Mouse (Mus musculus) limb, embryonic 13.5 days (tissue): ENCODE results near the gene Fam43b. TPM values are rescaled to one million over a fixed set of nuclear protein-coding genes. Genes with fewer than 3 reads are reported as not detected.

Experiments
- ATAC-seq: fragments of 200-750 bp; cut with Nextera tagmentation; 2 replicates; pipeline ENCODE4 v1.8.0; 2017; ENCODE audit warnings: low read depth, moderate number of reproducible peaks, moderate TSS enrichment; ENCODE audit not compliant: low FRiP score
- H3K27ac ChIP-seq: fragments of 300-500 bp; sonication (generic); 2 replicates; pipeline ENCODE4 v1.5.1; 2015; ENCODE audit warnings: inconsistent platforms, mild to moderate bottlenecking, moderate library complexity
- H3K27me3 ChIP-seq: fragments of 300-500 bp; sonication (generic); 2 replicates; pipeline ENCODE4 v1.6.1; 2015; ENCODE audit warnings: mild to moderate bottlenecking, inconsistent platforms
- H3K36me3 ChIP-seq: fragments of 300-500 bp; sonication (generic); 2 replicates; pipeline ENCODE4 v1.6.1; 2015; ENCODE audit warnings: inconsistent platforms, mild to moderate bottlenecking, moderate library complexity
- H3K4me1 ChIP-seq: fragments of 300-500 bp; sonication (generic); 2 replicates; pipeline ENCODE4 v1.6.1; 2015; ENCODE audit warnings: inconsistent platforms
- H3K4me2 ChIP-seq: fragments of 300-500 bp; sonication (generic); replicated peaks from 2 replicates; pipeline ENCODE4 v1.6.1; 2015; ENCODE audit warnings: inconsistent platforms, mild to moderate bottlenecking, moderate library complexity
- H3K4me3 ChIP-seq: fragments of 300-500 bp; sonication (generic); 2 replicates; pipeline ENCODE4 v1.5.1; 2015; ENCODE audit warnings: moderate library complexity, mild to moderate bottlenecking, inconsistent platforms
- H3K9ac ChIP-seq: fragments of 300-500 bp; sonication (generic); 2 replicates; pipeline ENCODE4 v1.6.1; 2015; ENCODE audit warnings: mild to moderate bottlenecking, inconsistent platforms
- H3K9me3 ChIP-seq: fragments of 300-500 bp; sonication (generic); 2 replicates; pipeline ENCODE4 v1.6.1; 2016; ENCODE audit warnings: inconsistent platforms
- WGBS: fragments of 180-500 bp; shearing (Covaris S2); methylation state at CpG from one replicate; pipeline ENCODE4 v1.1.7; 2015; 5-methylcytosine and 5-hydroxymethylcytosine counted together
- polyA plus RNA-seq: library from polyadenylated mRNA; unstranded; fragments of >200 nt; fragmentation: Nextera tagmentation; extraction: Ambion mirVana; gene quantifications from 2 replicates; pipeline ENCODE4 v1.2.1, GENCODE M21; 2015

The Fam43b gene
- polyA plus RNA-seq, 1 experiment from 2014 or later: not detected

GRCm38 (mm10) chr4:138380132-138380689 is 16.1 kb downstream of the Fam43b start:
- Histone ChIP-seq H3K27me3 (peaks cover 25% of the 10 kb centered on the region), H3K9me3 (no peaks in the 10 kb centered on the region), H3K4me1 (no peaks in the 10 kb centered on the region), H3K36me3 (no peaks in the 10 kb centered on the region), H3K4me3 (no peak overlapping the region), H3K4me2 (no peak overlapping the region), H3K27ac (no peak overlapping the region), H3K9ac (no peak overlapping the region)
- 62% methylated on average over 10 of the region's 10 CpGs for whole genome bisulfite sequencing
- no peak for ATAC-seq

- H3K9ac ChIP-seq: no peak overlapping the region
- no peak overlapping the region for H3K27ac ChIP-seq
- no peak for ATAC-seq
- WGBS: 60% methylated on average over 14 of the region's 14 CpGs
- H3K4me1 ChIP-seq: no peaks in the 10 kb centered on the region
- H3K4me2 ChIP-seq: no peak overlapping the region
- no peaks in the 10 kb centered on the region for H3K36me3 ChIP-seq
- no peak overlapping the region for H3K4me3 ChIP-seq
- H3K9me3 ChIP-seq: no peaks in the 10 kb centered on the region
- H3K27me3 ChIP-seq: peaks cover 23% of the 10 kb centered on the region
Measured at GRCm38 (mm10) chr4:138379091-138379840, 17.1 kb downstream of the Fam43b start.

GRCm38 (mm10) chr4:138377526-138377925 is 18.8 kb downstream of the Fam43b start:
- no peak overlapping the region for H3K4me3 ChIP-seq
- no peaks in the 10 kb centered on the region for H3K4me1 ChIP-seq
- H3K27ac ChIP-seq: no peak overlapping the region
- H3K9ac ChIP-seq: no peak overlapping the region
- no peaks in the 10 kb centered on the region for H3K36me3 ChIP-seq
- no peak overlapping the region for H3K4me2 ChIP-seq
- 40% methylated on average over 6 of the region's 6 CpGs for WGBS
- no peak for ATAC-seq
- peaks cover 22% of the 10 kb centered on the region for H3K27me3 ChIP-seq
- no peaks in the 10 kb centered on the region for H3K9me3 ChIP-seq

- no peak overlapping the region for H3K4me3 ChIP-seq
- no peak overlapping the region for H3K4me2 ChIP-seq
- ATAC-seq: no peak
- WGBS: 77% methylated on average over 3 of the region's 3 CpGs
- H3K27ac ChIP-seq: no peak overlapping the region
- H3K36me3 ChIP-seq: no peaks in the 10 kb centered on the region
- H3K4me1 ChIP-seq: no peaks in the 10 kb centered on the region
- H3K27me3 ChIP-seq: peaks cover 11% of the 10 kb centered on the region; the same call in 1 of the 2 replicates
- H3K9ac ChIP-seq: no peak overlapping the region
- no peaks in the 10 kb centered on the region for H3K9me3 ChIP-seq
Measured at GRCm38 (mm10) chr4:138375117-138375516, 21.2 kb downstream of the Fam43b start.

GRCm38 (mm10) chr4:138370996-138371516 is 25.3 kb downstream of the Fam43b start:
- WGBS: 76% methylated on average over 5 of the region's 5 CpGs
- Histone ChIP-seq H3K27ac (no peak overlapping the region), H3K36me3 (no peaks in the 10 kb centered on the region), H3K4me3 (no peak overlapping the region), H3K9ac (no peak overlapping the region), H3K9me3 (no peaks in the 10 kb centered on the region), H3K4me2 (no peak overlapping the region), H3K4me1 (peaks cover 17% of the 10 kb centered on the region), H3K27me3 (peaks cover 28% of the 10 kb centered on the region)
- ATAC-seq: no peak

GRCm38 (mm10) chr4:138368498-138369260 is 27.6 kb downstream of the Fam43b start:
- Histone ChIP-seq H3K9ac (no peak overlapping the region), H3K9me3 (no peaks in the 10 kb centered on the region), H3K4me3 (no peak overlapping the region), H3K4me1 (peaks cover 17% of the 10 kb centered on the region), H3K27ac (no peak overlapping the region), H3K4me2 (peak overlapping the region; percentile 69), H3K27me3 (peaks cover 31% of the 10 kb centered on the region), H3K36me3 (no peaks in the 10 kb centered on the region)
- 81% methylated on average over 12 of the region's 12 CpGs for WGBS
- no peak for ATAC-seq

- 5% methylated on average over 34 of the region's 34 CpGs for WGBS
- ATAC-seq: peak; percentile 74
- peak within 1 kb of the TSS; percentile 54 for H3K9ac ChIP-seq
Measured at GRCm38 (mm10) chr4:138367641-138368497, 28.5 kb downstream of the Fam43b start, which contains the start of gene Cda. Cda (minus strand) TSS chr4:138367992.

GRCm38 (mm10) chr4:138366561-138366960 is 29.8 kb downstream of the Fam43b start:
- peaks cover 38% of the 10 kb centered on the region for H3K27me3 ChIP-seq
- WGBS: 84% methylated on average over 2 of the region's 2 CpGs
- peaks cover 17% of the 10 kb centered on the region for H3K4me1 ChIP-seq
- no peak overlapping the region for H3K9ac ChIP-seq
- no peak overlapping the region for H3K4me2 ChIP-seq
- no peak for ATAC-seq
- no peak overlapping the region for H3K27ac ChIP-seq
- no peaks in the 10 kb centered on the region for H3K36me3 ChIP-seq
- H3K9me3 ChIP-seq: no peaks in the 10 kb centered on the region
- H3K4me3 ChIP-seq: no peak overlapping the region

More at GRCm38 (mm10) chr4:138367641-138368497, 28.5 kb downstream of the Fam43b start, which contains the start of gene Cda:
- Histone ChIP-seq H3K36me3 (no peaks in the 10 kb centered on the region), H3K4me1 (peaks cover 17% of the 10 kb centered on the region), H3K9me3 (no peaks in the 10 kb centered on the region), H3K4me2 (peak within 1 kb of the TSS; percentile 69), H3K27ac (no peak within 1 kb of the TSS; the same call in 1 of the 2 replicates), H3K4me3 (peak within 1 kb of the TSS; percentile 35), H3K27me3 (peaks cover 31% of the 10 kb centered on the region)

- Histone ChIP-seq H3K4me2 (no peak overlapping the region), H3K4me3 (no peak overlapping the region), H3K9ac (no peak overlapping the region), H3K9me3 (no peaks in the 10 kb centered on the region), H3K27ac (no peak overlapping the region), H3K36me3 (no peaks in the 10 kb centered on the region), H3K27me3 (peaks cover 40% of the 10 kb centered on the region), H3K4me1 (peaks cover 15% of the 10 kb centered on the region)
- ATAC-seq: no peak
- 47% methylated on average over 5 of the region's 5 CpGs for WGBS
Measured at GRCm38 (mm10) chr4:138363511-138363910, 32.8 kb downstream of the Fam43b start.

- 81% methylated on average over 7 of the region's 7 CpGs for WGBS
- Histone ChIP-seq H3K4me1 (peaks cover 9% of the 10 kb centered on the region), H3K27me3 (peaks cover 35% of the 10 kb centered on the region)
Measured at GRCm38 (mm10) chr4:138362883-138363282, 33.4 kb downstream of the Fam43b start.

GRCm38 (mm10) chr4:138361370-138361821 is 34.9 kb downstream of the Fam43b start:
- ATAC-seq: no peak
- H3K36me3 ChIP-seq: no peaks in the 10 kb centered on the region

More at GRCm38 (mm10) chr4:138362883-138363282, 33.4 kb downstream of the Fam43b start:
- no peaks in the 10 kb centered on the region for H3K9me3 ChIP-seq
- no peak overlapping the region for H3K4me2 ChIP-seq
- H3K4me3 ChIP-seq: no peak overlapping the region
- H3K9ac ChIP-seq: no peak overlapping the region
- no peaks in the 10 kb centered on the region for H3K36me3 ChIP-seq
- ATAC-seq: no peak
- no peak overlapping the region for H3K27ac ChIP-seq

More at GRCm38 (mm10) chr4:138361370-138361821, 34.9 kb downstream of the Fam43b start:
- Histone ChIP-seq H3K4me3 (no peak overlapping the region), H3K9me3 (no peaks in the 10 kb centered on the region), H3K27me3 (peaks cover 25% of the 10 kb centered on the region), H3K27ac (no peak overlapping the region), H3K9ac (no peak overlapping the region), H3K4me2 (no peak overlapping the region), H3K4me1 (no peaks in the 10 kb centered on the region)
- WGBS: 13% methylated on average over 11 of the region's 11 CpGs
